Mouse (Mus musculus): ENCODE measurements around the gene Gm1123. TPM values are rescaled to one million over a fixed set of nuclear protein-coding genes. Genes with fewer than 3 reads are reported as not detected.
A peak's percentile ranks its signal among the peaks of the same experiment; 100 is the strongest.

Gene Gm1123
- polyA plus RNA-seq, 1 experiment from 2014 or later = 0.07 TPM

DNA sequence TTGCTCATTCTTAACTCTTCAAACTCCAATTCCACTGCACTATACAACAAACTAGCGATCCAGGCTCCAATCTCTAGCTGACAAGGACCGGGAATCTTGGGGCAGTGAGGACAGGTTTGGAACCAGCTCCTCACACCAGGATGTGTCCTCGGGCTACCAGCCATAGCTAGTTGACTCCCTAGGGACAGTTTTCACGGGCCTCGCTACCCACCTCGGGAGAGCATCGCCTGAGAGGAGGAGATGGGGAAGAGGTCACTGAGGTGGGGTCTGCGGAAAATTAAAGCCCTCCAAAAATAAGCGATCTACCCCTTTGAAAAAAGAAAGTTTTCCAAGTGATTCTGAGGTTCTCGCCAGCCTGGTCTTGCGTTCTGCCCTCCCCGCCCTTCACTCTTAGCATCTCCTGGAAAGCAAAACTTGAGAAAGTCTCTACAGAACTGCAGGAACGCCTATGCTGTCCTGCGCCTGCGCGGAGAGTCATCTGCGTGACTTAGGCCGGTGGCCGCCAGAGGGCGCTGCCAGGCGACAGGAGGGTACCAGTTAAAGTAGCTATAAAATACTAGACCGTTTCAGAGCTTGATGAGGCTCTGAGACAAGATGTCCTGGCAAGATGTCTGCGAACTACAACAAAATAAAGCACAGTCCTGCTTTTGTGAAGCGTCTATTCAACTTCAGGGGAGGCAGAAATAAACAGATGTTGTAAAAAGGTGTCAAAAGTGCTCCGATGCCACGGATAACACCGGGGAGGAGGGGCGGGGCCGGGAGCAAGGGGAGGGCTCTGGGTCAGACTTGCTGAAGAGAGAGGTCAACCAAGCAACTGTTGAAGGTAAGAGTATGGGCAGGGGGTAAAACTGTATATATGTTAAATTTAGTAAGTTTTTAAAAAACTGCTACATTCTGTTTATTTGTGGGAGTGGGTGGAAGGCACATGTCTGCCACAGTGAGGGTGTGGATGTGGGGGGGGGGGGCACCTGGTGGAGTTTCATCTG, 55.8 kb downstream of the Gm1123 start:
- WGBS = 6% methylated on average over 29 of the region's 29 CpGs
- TF ChIP-seq CTCF (IDR thresholded peaks at IDR 0.05; ENCODE audit: low read depth) (peak; percentile 97), EP300 (optimal IDR thresholded peaks at IDR 0.05) (no peak)
- no peaks in the 10 kb centered on the region for H3K4me1 ChIP-seq (replicated peaks; ENCODE audit: control insufficient read depth, insufficient read depth)
- no peak overlapping the region for H3K9ac ChIP-seq (ENCODE audit: low read length)
- H3K9me3 ChIP-seq (ENCODE audit: control insufficient read depth, low read length) = no peaks in the 10 kb centered on the region
- H3K4me2 ChIP-seq (replicated peaks; ENCODE audit: low read depth) = peak overlapping the region; percentile 29; the same call in 1 of the 2 replicates
- no peak overlapping the region for H3K4me3 ChIP-seq (ENCODE audit: low read depth, low read length)
- no peaks in the 10 kb centered on the region for H3K36me3 ChIP-seq (ENCODE audit: control insufficient read depth, insufficient read depth, low read length)
- H3K27me3 ChIP-seq (ENCODE audit: control insufficient read depth, insufficient read depth, low read length) = peaks cover 3% of the 10 kb centered on the region
- no peak overlapping the region for H3K27ac ChIP-seq (replicated peaks)
- peak; percentile 80 for ATAC-seq (ENCODE audit: low FRiP score, low TSS enrichment)
- DNase-seq (ENCODE audit: low spot score) = peak; percentile 91

DNA sequence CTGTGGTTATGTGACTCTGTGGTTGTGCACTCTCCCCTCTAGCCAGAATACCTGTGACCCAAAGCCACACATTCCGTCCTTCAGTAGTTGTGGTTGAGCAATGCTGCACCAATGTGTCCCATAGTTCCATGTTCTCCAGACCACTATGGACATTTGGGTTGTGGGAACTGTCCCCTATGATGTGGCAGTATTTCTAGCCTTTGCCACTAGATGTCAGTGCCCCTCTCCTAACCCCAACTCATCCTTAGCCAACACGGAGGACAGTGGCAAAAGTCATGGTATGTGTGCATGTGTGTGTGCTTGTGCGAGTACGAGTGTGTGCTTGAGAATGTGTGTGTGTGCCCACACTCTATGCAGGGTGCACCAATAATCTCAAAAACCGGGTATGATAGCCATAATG, 59.0 kb downstream of the Gm1123 start:
- peak; percentile 60 for TF ChIP-seq CTCF (IDR thresholded peaks at IDR 0.05; ENCODE audit: low read depth)
- no peak for TF ChIP-seq EP300 (optimal IDR thresholded peaks at IDR 0.05)
- H3K4me2 ChIP-seq (replicated peaks; ENCODE audit: low read depth) = no peak overlapping the region
- no peak overlapping the region for H3K4me3 ChIP-seq (ENCODE audit: low read depth, low read length)
- no peaks in the 10 kb centered on the region for H3K36me3 ChIP-seq (ENCODE audit: control insufficient read depth, insufficient read depth, low read length)
- ATAC-seq (ENCODE audit: low FRiP score, low TSS enrichment) (no peak), DNase-seq (ENCODE audit: low spot score) (no peak)
- H3K27me3 ChIP-seq (ENCODE audit: control insufficient read depth, insufficient read depth, low read length) = peaks cover 17% of the 10 kb centered on the region
- no peaks in the 10 kb centered on the region for H3K9me3 ChIP-seq (ENCODE audit: control insufficient read depth, low read length)
- H3K4me1 ChIP-seq (replicated peaks; ENCODE audit: control insufficient read depth, insufficient read depth) = no peaks in the 10 kb centered on the region
- no peak overlapping the region for H3K9ac ChIP-seq (ENCODE audit: low read length)
- H3K27ac ChIP-seq (replicated peaks) = no peak overlapping the region
- 44% methylated on average over 5 of the region's 5 CpGs for WGBS

DNA sequence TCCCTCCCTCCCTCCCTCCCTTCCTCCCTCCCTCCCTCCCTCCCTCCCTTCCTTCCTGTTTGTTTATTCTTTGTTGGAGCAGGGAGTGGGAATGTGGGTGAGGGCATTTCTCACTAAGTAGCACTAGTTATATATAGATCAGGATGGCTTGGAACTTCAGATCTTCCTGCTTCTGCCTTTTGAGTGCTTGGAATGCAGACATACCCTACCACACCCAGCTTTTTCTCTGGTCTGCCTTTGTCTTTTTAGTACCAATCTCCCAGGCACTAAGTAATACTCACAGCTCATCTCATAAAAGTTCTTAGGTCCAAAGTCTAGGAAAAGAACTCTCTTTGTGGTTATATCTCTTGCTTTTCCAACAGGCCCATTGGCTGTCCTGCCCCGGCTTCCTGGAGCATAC, 59.4 kb downstream of the Gm1123 start:
- Histone ChIP-seq H3K27me3 (ENCODE audit: control insufficient read depth, insufficient read depth, low read length) (peaks cover 17% of the 10 kb centered on the region), H3K4me3 (ENCODE audit: low read depth, low read length) (no peak overlapping the region), H3K27ac (replicated peaks) (no peak overlapping the region), H3K36me3 (ENCODE audit: control insufficient read depth, insufficient read depth, low read length) (no peaks in the 10 kb centered on the region), H3K4me1 (replicated peaks; ENCODE audit: control insufficient read depth, insufficient read depth) (no peaks in the 10 kb centered on the region), H3K9ac (ENCODE audit: low read length) (no peak overlapping the region), H3K4me2 (replicated peaks; ENCODE audit: low read depth) (no peak overlapping the region), H3K9me3 (ENCODE audit: control insufficient read depth, low read length) (no peaks in the 10 kb centered on the region)
- ATAC-seq (ENCODE audit: low FRiP score, low TSS enrichment) (no peak), DNase-seq (ENCODE audit: low spot score) (no peak)
- TF ChIP-seq CTCF (IDR thresholded peaks at IDR 0.05; ENCODE audit: low read depth) = no peak
- TF ChIP-seq EP300 (optimal IDR thresholded peaks at IDR 0.05) = no peak
- WGBS = 96% methylated on average over 1 of the region's 1 CpGs

DNA sequence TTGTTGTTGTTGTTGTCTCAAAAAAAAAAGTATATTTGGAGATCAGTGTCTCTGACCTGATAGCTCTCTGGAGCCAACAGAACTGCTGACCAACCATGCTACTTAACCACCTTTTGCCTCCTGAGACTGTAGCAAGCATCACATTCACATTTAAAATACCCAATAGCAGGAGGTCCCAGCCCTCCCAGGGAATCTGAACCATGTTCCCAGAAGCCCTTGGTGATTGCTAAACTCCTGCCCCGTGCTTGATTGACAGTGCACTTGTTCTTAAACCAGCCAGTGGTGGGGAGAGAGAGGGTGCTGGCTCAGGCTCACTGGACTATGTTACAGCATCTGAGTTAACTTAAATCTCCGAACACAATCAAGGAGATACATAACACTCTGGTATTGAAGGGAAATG, 60.6 kb downstream of the Gm1123 start:
- Histone ChIP-seq H3K4me2 (replicated peaks; ENCODE audit: low read depth) (no peak overlapping the region), H3K4me3 (ENCODE audit: low read depth, low read length) (no peak overlapping the region), H3K36me3 (ENCODE audit: control insufficient read depth, insufficient read depth, low read length) (no peaks in the 10 kb centered on the region), H3K27me3 (ENCODE audit: control insufficient read depth, insufficient read depth, low read length) (peaks cover 17% of the 10 kb centered on the region), H3K9me3 (ENCODE audit: control insufficient read depth, low read length) (no peaks in the 10 kb centered on the region), H3K27ac (replicated peaks) (no peak overlapping the region), H3K4me1 (replicated peaks; ENCODE audit: control insufficient read depth, insufficient read depth) (no peaks in the 10 kb centered on the region), H3K9ac (ENCODE audit: low read length) (no peak overlapping the region)
- no peak for DNase-seq (ENCODE audit: low spot score)
- 35% methylated on average over 2 of the region's 2 CpGs for WGBS
- ATAC-seq (ENCODE audit: low FRiP score, low TSS enrichment) = no peak
- no peak for TF ChIP-seq EP300 (optimal IDR thresholded peaks at IDR 0.05)
- no peak for TF ChIP-seq CTCF (IDR thresholded peaks at IDR 0.05; ENCODE audit: low read depth)

DNA sequence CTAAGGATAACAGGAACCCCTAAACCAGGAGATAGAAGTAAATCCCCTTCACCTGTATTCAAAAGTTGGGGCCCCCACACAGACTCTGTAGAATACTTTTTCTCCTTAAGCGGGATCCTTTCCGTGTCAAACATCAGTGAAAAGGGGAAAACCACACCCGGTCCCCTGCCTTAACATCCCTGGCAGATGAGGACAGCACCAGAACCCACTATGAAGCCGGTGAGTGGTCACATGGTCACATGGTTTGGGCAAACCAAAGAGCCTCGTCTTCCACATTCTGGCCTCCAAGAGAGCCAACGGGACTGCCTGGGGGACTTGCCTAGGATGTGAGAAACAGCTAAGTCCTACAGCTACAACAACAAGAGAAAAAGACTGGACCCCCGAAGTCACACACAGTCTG, 62.0 kb downstream of the Gm1123 start:
- H3K4me2 ChIP-seq (replicated peaks; ENCODE audit: low read depth) = peak overlapping the region; percentile 50
- WGBS = 7% methylated on average over 7 of the region's 7 CpGs
- ATAC-seq (ENCODE audit: low FRiP score, low TSS enrichment) (no peak), DNase-seq (ENCODE audit: low spot score) (no peak)
- H3K27ac ChIP-seq (replicated peaks) = no peak overlapping the region
- H3K36me3 ChIP-seq (ENCODE audit: control insufficient read depth, insufficient read depth, low read length) = no peaks in the 10 kb centered on the region
- no peaks in the 10 kb centered on the region for H3K4me1 ChIP-seq (replicated peaks; ENCODE audit: control insufficient read depth, insufficient read depth)
- TF ChIP-seq EP300 (optimal IDR thresholded peaks at IDR 0.05) = no peak
- TF ChIP-seq CTCF (IDR thresholded peaks at IDR 0.05; ENCODE audit: low read depth) = no peak
- no peaks in the 10 kb centered on the region for H3K9me3 ChIP-seq (ENCODE audit: control insufficient read depth, low read length)
- H3K4me3 ChIP-seq (ENCODE audit: low read depth, low read length) = peak overlapping the region; percentile 29
- no peak overlapping the region for H3K9ac ChIP-seq (ENCODE audit: low read length)
- H3K27me3 ChIP-seq (ENCODE audit: control insufficient read depth, insufficient read depth, low read length) = peaks cover 17% of the 10 kb centered on the region

DNA sequence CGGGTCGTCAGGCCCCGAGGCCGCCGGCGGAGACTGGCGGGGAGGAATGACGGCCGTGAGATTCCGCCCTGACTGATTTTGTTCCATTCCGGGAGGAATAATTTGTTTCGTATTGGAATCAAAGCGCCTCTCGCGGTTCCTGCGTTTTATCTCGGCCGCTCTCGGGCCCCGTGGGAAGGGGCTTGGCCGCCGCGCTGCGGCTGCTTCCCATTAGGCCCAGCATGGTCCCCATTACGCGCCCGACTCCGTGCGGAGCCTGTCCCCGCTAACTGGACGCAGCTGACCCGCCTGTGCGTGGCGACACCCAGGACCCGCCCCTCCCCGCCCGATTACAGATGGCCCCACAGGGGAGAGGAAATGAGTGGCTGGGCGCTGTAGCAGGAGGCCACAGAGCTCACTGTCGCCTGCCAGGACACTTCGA, 62.4 kb downstream of the Gm1123 start:
- TF ChIP-seq EP300 (optimal IDR thresholded peaks at IDR 0.05) (no peak), CTCF (IDR thresholded peaks at IDR 0.05; ENCODE audit: low read depth) (no peak)
- under 1% methylated on average over 40 of the region's 40 CpGs for WGBS
- H3K9me3 ChIP-seq (ENCODE audit: control insufficient read depth, low read length) = no peaks in the 10 kb centered on the region
- no peak overlapping the region for H3K27ac ChIP-seq (replicated peaks)
- no peak overlapping the region for H3K9ac ChIP-seq (ENCODE audit: low read length)
- H3K4me3 ChIP-seq (ENCODE audit: low read depth, low read length) = peak overlapping the region; percentile 29
- no peak for DNase-seq (ENCODE audit: low spot score)
- H3K36me3 ChIP-seq (ENCODE audit: control insufficient read depth, insufficient read depth, low read length) = no peaks in the 10 kb centered on the region
- ATAC-seq (ENCODE audit: low FRiP score, low TSS enrichment) = 0 out of 2 replicates have a peak, but pooled peaks have one; percentile 24
- H3K4me1 ChIP-seq (replicated peaks; ENCODE audit: control insufficient read depth, insufficient read depth) = no peaks in the 10 kb centered on the region
- H3K4me2 ChIP-seq (replicated peaks; ENCODE audit: low read depth) = peak overlapping the region; percentile 50
- H3K27me3 ChIP-seq (ENCODE audit: control insufficient read depth, insufficient read depth, low read length) = peaks cover 17% of the 10 kb centered on the region

Data from stomach, postnatal 0 days (tissue).